ENCODE assay signal across 8 mouse cellular contexts in genomic region chr16:11253065-11253831, GRCm38 (mm10). TPM values are rescaled to one million over a fixed set of nuclear protein-coding genes. Genes with fewer than 3 reads are reported as not detected.
DNase-seq lines count a peak whose midpoint lies in the region; ATAC-seq and TF ChIP-seq lines count a peak whose summit lies in the region.

No protein-coding gene starts in this region.

- no peak for ATAC-seq in forebrain, postnatal 0 days

- intact Hi-C loops in heart, postnatal 36 days (cut with DNase I), result loop anchor here (5.0 to 10.0 kb wide), 2 partner anchors 121 to 708 kb away; partner anchors contain the start of genes Clec16a, Dexi and Txndc11

- no peaks in the 10 kb centered on the region for H3K9me3 ChIP-seq in forebrain, postnatal 0 days (ENCODE audit: low read length)

- peak; percentile 35 for DNase-seq in MEL-GATA-1-ER (ENCODE audit: extremely low read depth, low read depth)
- DNase-seq in cerebellum, adult 11-12 months, result peak; percentile 62
- peak; percentile 34 for DNase-seq in forebrain, postnatal 0 days
- peak; percentile 41 to 56 for DNase-seq in heart, postnatal 36 days
- peak; percentile 18 for DNase-seq in layer of hippocampus, adult 9-11 months
- peak; percentile 57 for DNase-seq in lung, postnatal 10 days
- DNase-seq in retina, embryonic 14.5 days (ENCODE audit: low spot score), result peak; percentile 53
- DNase-seq in thymus, postnatal 4 days, result peak; percentile 73

- no peaks in the 10 kb centered on the region for H3K27me3 ChIP-seq in forebrain, postnatal 0 days (ENCODE audit: insufficient read depth, low read length)

- 3% methylated on average over 58 of the region's 58 CpGs for WGBS in forebrain, postnatal 0 days

- peak overlapping the region; percentile 94 for H3K27ac ChIP-seq in forebrain, postnatal 0 days (ENCODE audit: low read depth, low read length)

- no peak for TF ChIP-seq CTCF in forebrain, postnatal 0 days (IDR thresholded peaks at IDR 0.05; ENCODE audit: low read depth)

- peak overlapping the region; percentile 79 for H3K9ac ChIP-seq in forebrain, postnatal 0 days

- no peaks in the 10 kb centered on the region for H3K36me3 ChIP-seq in forebrain, postnatal 0 days (ENCODE audit: insufficient read depth)

- H3K4me2 ChIP-seq in forebrain, postnatal 0 days (ENCODE audit: low read depth), result peak overlapping the region; percentile 91

- H3K4me1 ChIP-seq in forebrain, postnatal 0 days (ENCODE audit: insufficient read depth), result peaks cover 12% of the 10 kb centered on the region; the same call in 1 of the 2 replicates

- peak overlapping the region; percentile 92 for H3K4me3 ChIP-seq in forebrain, postnatal 0 days (ENCODE audit: low read depth, low read length)

RNA-seq across cellular contexts. Expression of gene Gspt1, which starts 0.9 kb away (rescaled TPM):
- total RNA-seq in forebrain, postnatal 0 days (2014; rRNA removed), result 70.2 and 74.7 TPM in 2 replicates
- 37.8 and 46.9 TPM in 2 replicates for polyA plus RNA-seq in forebrain, postnatal 0 days (2015; fragmentation: Nextera tagmentation; extraction: Ambion mirVana)
- 10 to 100 TPM; 64.1 to 65.2 TPM for total RNA-seq in heart, postnatal 36 days (2021)

RNA-seq across cellular contexts. Expression of gene Rsl1d1, which starts 50.1 kb away (rescaled TPM):
- 96.1 and 96.3 TPM in 2 replicates for total RNA-seq in forebrain, postnatal 0 days (2014; rRNA removed)
- polyA plus RNA-seq in forebrain, postnatal 0 days (2015; fragmentation: Nextera tagmentation; extraction: Ambion mirVana), result 157 and 175 TPM in 2 replicates
- total RNA-seq in heart, postnatal 36 days (2021), result 10 to 100 TPM; 52.5 to 54.7 TPM

Comparison
In these comparisons a context has a peak if more than half of its experiments do, and no peak if none do; other contexts are left out.
1. DNase-seq: peak in every context shown above with its lines; median percentile 73 in thymus, postnatal 4 days; 62 in cerebellum, adult 11-12 months; 57 in lung, postnatal 10 days; 53 in retina, embryonic 14.5 days; 48 in heart, postnatal 36 days; 35 in MEL-GATA-1-ER; 34 in forebrain, postnatal 0 days; 18 in layer of hippocampus, adult 9-11 months.